Mouse (Mus musculus) C2C12 (cell line): Measurements from ENCODE around the gene Morc2a. TPM values are rescaled to one million over a fixed set of nuclear protein-coding genes. Genes with fewer than 3 reads are reported as not detected.
A peak's percentile ranks its signal among the peaks of the same experiment; 100 is the strongest.
"Not testable (repeated sequence)": the region's sequence is repeated elsewhere in the genome, so short reads cannot be mapped to it uniquely, and the experiment has no call there.

Experiments used
- H3K27me3 ChIP-seq: one replicate; pipeline ENCODE4 v1.6.1; 2011; ENCODE audit not compliant: control insufficient read depth, insufficient read depth, insufficient read length
- H3K36me3 ChIP-seq: one replicate; pipeline ENCODE4 v1.6.1; 2011; ENCODE audit not compliant: control insufficient read depth, insufficient read depth
- H3K4me3 ChIP-seq: one replicate; pipeline ENCODE4 v1.5.1; 2011; ENCODE audit warnings: mild to moderate bottlenecking, control low read depth; ENCODE audit not compliant: poor library complexity, insufficient read depth, severe bottlenecking
- H3K79me2 ChIP-seq: one replicate; pipeline ENCODE4 v1.6.1; 2011; ENCODE audit not compliant: control insufficient read depth, insufficient read depth
- H3K79me3 ChIP-seq: one replicate; pipeline ENCODE4 v1.6.1; 2011; ENCODE audit warnings: low read depth, control low read depth
- H3ac ChIP-seq: one replicate; pipeline ENCODE3; 2011; ENCODE audit warnings: low read depth; ENCODE audit not compliant: control insufficient read depth, insufficient read length
- CEBPB ChIP-seq: IDR thresholded peaks from one replicate; pipeline ENCODE4 v1.6.1; 2011; ENCODE audit warnings: low read depth, mild to moderate bottlenecking, control low read depth, moderate library complexity
- CTCF ChIP-seq: IDR thresholded peaks from one replicate; pipeline ENCODE4 v1.5.1; 2011; ENCODE audit not compliant: control insufficient read depth, insufficient read depth, insufficient read length
- FOSL1 ChIP-seq: IDR thresholded peaks from one replicate; pipeline ENCODE4 v1.8.0; 2011; ENCODE audit warnings: mild to moderate bottlenecking, low read length; ENCODE audit not compliant: poor library complexity, insufficient read depth, severe bottlenecking
- MAX ChIP-seq: IDR thresholded peaks from one replicate; pipeline ENCODE4 v1.6.1; 2011; ENCODE audit warnings: mild to moderate bottlenecking, control low read depth
- MYOD1 ChIP-seq: IDR thresholded peaks from one replicate; pipeline ENCODE4 v1.6.1; 2011; ENCODE audit warnings: low read depth; ENCODE audit not compliant: control insufficient read depth, insufficient read length
- MYOG ChIP-seq: IDR thresholded peaks from one replicate; pipeline ENCODE4 v1.6.1; 2011; ENCODE audit not compliant: control insufficient read depth, insufficient read length; ENCODE audit errors: extremely low read depth
- USF1 ChIP-seq: IDR thresholded peaks from one replicate; pipeline ENCODE4 v1.6.1; 2011; ENCODE audit warnings: low read depth, mild to moderate bottlenecking, control low read depth, moderate library complexity
- polyA plus RNA-seq: library from polyadenylated mRNA; unstranded; fragments of >200 nt; fragmentation: generic; extraction: Trizol; gene quantifications from one replicate; pipeline ENCODE4 v1.2.1, GENCODE M21; 2012; ENCODE audit warnings: missing spikeins

The Morc2a gene
- polyA plus RNA-seq, 1 experiment = 21.7 TPM

GRCm38 (mm10) chr11:3624391-3625027 lies 24.5 kb upstream of the Morc2a start:
- Histone ChIP-seq H3K4me3 (no peak overlapping the region), H3ac (no peak overlapping the region), H3K27me3 (no peaks in the 10 kb centered on the region), H3K79me2 (no peaks in the 10 kb centered on the region), H3K36me3 (no peaks in the 10 kb centered on the region), H3K79me3 (no peaks in the 10 kb centered on the region)
- TF ChIP-seq CTCF (no peak), MYOD1 (no peak), FOSL1 (no peak), MYOG (no peak), USF1 (no peak), CEBPB (no peak), MAX (no peak)

GRCm38 (mm10) chr11:3628999-3629491 lies 19.9 kb upstream of the Morc2a start:
- Histone ChIP-seq H3K27me3 (no peaks in the 10 kb centered on the region), H3K36me3 (no peaks in the 10 kb centered on the region), H3ac (no peak overlapping the region), H3K4me3 (no peak overlapping the region), H3K79me3 (no peaks in the 10 kb centered on the region), H3K79me2 (no peaks in the 10 kb centered on the region)
- TF ChIP-seq MAX (no peak), CEBPB (no peak), MYOD1 (no peak), FOSL1 (no peak), USF1 (no peak), CTCF (no peak), MYOG (no peak)

- not testable (repeated sequence) for H3K79me2 ChIP-seq, H3ac ChIP-seq, H3K79me3 ChIP-seq, H3K4me3 ChIP-seq, H3K27me3 ChIP-seq, H3K36me3 ChIP-seq
Observed at GRCm38 (mm10) chr11:3633269-3633668, 15.7 kb upstream of the Morc2a start.

GRCm38 (mm10) chr11:3647688-3648087 lies 1.3 kb upstream of the Morc2a start:
- Histone ChIP-seq H3K27me3 (no peaks in the 10 kb centered on the region), H3K79me2 (peaks cover 93% of the 10 kb centered on the region), H3K4me3 (peak overlapping the region; percentile 76), H3K36me3 (peaks cover 76% of the 10 kb centered on the region), H3ac (peak overlapping the region; percentile 69), H3K79me3 (peaks cover 81% of the 10 kb centered on the region)
- no peak for TF ChIP-seq USF1
- TF ChIP-seq FOSL1 = no peak
- no peak for TF ChIP-seq MAX
- no peak for TF ChIP-seq CTCF
- TF ChIP-seq CEBPB = no peak
- no peak for TF ChIP-seq MYOD1
- no peak for TF ChIP-seq MYOG

GRCm38 (mm10) chr11:3648305-3648963 lies 557 bp upstream of the Morc2a start:
- Histone ChIP-seq H3K27me3 (no peaks in the 10 kb centered on the region), H3K4me3 (peak overlapping the region; percentile 76), H3K79me2 (peaks cover 95% of the 10 kb centered on the region), H3ac (peak overlapping the region; percentile 99), H3K36me3 (peaks cover 75% of the 10 kb centered on the region), H3K79me3 (peaks cover 84% of the 10 kb centered on the region)
- TF ChIP-seq CEBPB = no peak
- no peak for TF ChIP-seq MYOG

- TF ChIP-seq CTCF (no peak), MAX (no peak), FOSL1 (no peak), USF1 (no peak), CEBPB (no peak), MYOD1 (no peak), MYOG (no peak)
- Histone ChIP-seq H3K4me3 (peak overlapping the region; percentile 76), H3K79me2 (peaks cover 97% of the 10 kb centered on the region), H3ac (no peak overlapping the region), H3K27me3 (no peaks in the 10 kb centered on the region), H3K36me3 (peaks cover 64% of the 10 kb centered on the region), H3K79me3 (peaks cover 86% of the 10 kb centered on the region)
Observed at GRCm38 (mm10) chr11:3650141-3650540, 1.1 kb downstream of the Morc2a start.
